Mouse (Mus musculus) granulocyte monocyte progenitor cell, adult 5-6 weeks (primary cell): ENCODE results near the gene Hsd17b7. TPM values are rescaled to one million over a fixed set of nuclear protein-coding genes. Genes with fewer than 3 reads are reported as not detected.

Experiments used
- total RNA-seq, 2 experiments: library from RNA; stranded (forward) in 1 of 2; stranded (reverse) in 1 of 2; fragments of 200-712, 200-1000 nt in 1 of 2; fragments of >200 nt in 1 of 2; fragmentation: Nextera tagmentation in 1 of 2; gene quantifications; 2 replicates each; pipeline ENCODE4 v1.2.3; 2014 to 2017

Hsd17b7 gene
- total RNA-seq, 2 experiments from 2014 or later, result 2.9 to 6.9 TPM

Other genes with a start within 250 kb of the Hsd17b7 start
- not detected in 2 replicates for gene Rgs4, start 221.6 kb downstream of the Hsd17b7 start, total RNA-seq (2014; fragmentation: Nextera tagmentation)
- gene Rgs4, start 221.6 kb downstream of the Hsd17b7 start, total RNA-seq (2017), result not detected in 2 replicates
- not detected in 2 replicates for gene Ccdc190, start 40.6 kb downstream of the Hsd17b7 start, total RNA-seq (2014; fragmentation: Nextera tagmentation)
- not detected in 2 replicates for gene Ccdc190, start 40.6 kb downstream of the Hsd17b7 start, total RNA-seq (2017)
- not detected in 2 replicates for gene Ddr2, start 141.5 kb upstream of the Hsd17b7 start, total RNA-seq (2014; fragmentation: Nextera tagmentation)
- 0.05 TPM in 1 of 2 replicates, not detected in the other for gene Ddr2, start 141.5 kb upstream of the Hsd17b7 start, total RNA-seq (2017)
- gene Uap1, start 205.7 kb upstream of the Hsd17b7 start, total RNA-seq (2014; fragmentation: Nextera tagmentation), result 48.9 and 49.5 TPM in 2 replicates
- gene Uap1, start 205.7 kb upstream of the Hsd17b7 start, total RNA-seq (2017), result 74.7 and 144 TPM in 2 replicates
- 30.4 and 35.6 TPM in 2 replicates for gene Uhmk1, start 246.2 kb upstream of the Hsd17b7 start, total RNA-seq (2014; fragmentation: Nextera tagmentation)
- gene Uhmk1, start 246.2 kb upstream of the Hsd17b7 start, total RNA-seq (2017), result 45.6 and 45.8 TPM in 2 replicates